Mouse (Mus musculus) adrenal gland, adult (tissue): ENCODE measurements around the gene Clasp2.
"Not testable (repeated sequence)": the region's sequence is repeated elsewhere in the genome, so short reads cannot be mapped to it uniquely, and the experiment has no call there.

Experiments used
- DNase-seq, 2 experiments: peaks; one replicate each; pipeline ENCODE4 v3.0.0; 2022 to 2023; ENCODE audit warnings: low spot score in 1 of 2; ENCODE audit not compliant: inconsistent age in 2 of 2

Gene Clasp2

DNA sequence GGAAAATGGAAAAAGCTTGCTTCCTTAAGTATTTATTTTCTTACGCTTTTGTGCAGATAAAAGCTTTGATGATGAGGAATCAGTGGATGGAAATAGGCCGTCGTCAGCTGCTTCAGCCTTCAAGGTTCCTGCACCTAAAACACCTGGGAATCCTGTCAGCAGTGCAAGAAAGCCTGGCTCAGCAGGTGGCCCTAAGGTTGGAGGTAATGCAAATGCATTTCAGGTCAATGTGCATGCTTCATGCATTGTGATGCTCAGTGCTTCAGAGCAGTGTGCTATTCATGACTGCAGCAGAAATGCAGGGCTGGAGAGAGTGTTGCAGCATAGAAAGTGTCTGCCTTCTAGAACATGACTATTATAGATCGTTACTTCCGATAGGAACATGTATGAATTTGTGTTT is 71.8 kb downstream of the Clasp2 start:
- DNase-seq: no peak

DNA sequence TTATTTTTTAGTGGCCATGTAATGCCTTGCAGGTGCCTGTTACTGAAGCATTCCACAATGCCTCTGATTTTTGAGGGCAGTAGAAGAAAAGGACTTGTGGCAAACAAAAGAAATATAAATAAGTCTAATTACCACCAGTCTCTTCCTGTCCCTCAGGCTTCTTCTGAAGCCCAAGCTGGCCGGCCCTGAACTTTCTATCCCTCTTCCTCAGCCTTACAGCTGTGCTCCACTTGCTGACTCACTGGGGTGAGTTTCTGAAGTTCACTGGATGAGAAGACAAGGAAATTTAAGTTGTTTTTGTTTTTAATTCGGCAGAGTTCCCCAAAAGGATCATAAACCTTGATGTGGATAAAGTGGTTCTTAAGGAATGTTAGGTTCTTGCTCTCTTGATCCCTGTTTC is 74.6 kb downstream of the Clasp2 start:
- peak; percentile 58 to 77 for DNase-seq

- DNase-seq: no peak
Measured at GRCm38 (mm10) chr9:113822150-113822549, 80.9 kb downstream of the Clasp2 start.

- no peak for DNase-seq
Measured at GRCm38 (mm10) chr9:113828719-113829118, 87.4 kb downstream of the Clasp2 start.

- DNase-seq: no peak
Measured at GRCm38 (mm10) chr9:113830219-113830618, 88.9 kb downstream of the Clasp2 start.

- no peak for DNase-seq
Measured at GRCm38 (mm10) chr9:113833481-113833880, 92.2 kb downstream of the Clasp2 start.

DNA sequence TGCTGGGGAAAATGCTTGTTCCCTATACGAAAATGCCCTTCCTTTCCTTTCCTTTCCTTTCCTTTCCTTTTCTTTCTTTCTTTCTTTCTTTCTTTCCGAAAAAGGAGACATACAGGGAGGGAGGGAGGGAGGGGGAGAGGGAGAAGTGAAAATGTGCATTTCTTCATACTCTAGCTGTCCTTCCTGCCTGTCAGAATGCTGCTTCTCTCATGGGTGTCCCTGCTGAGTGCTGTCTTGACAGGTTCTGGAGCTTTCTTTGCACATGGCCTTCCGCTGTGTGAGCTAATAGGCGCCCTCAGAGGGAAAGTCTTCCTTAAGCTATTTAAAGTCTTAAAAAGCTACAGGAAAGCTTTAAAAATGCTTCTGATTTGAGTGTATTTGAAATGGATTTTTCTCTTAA is 95.7 kb downstream of the Clasp2 start:
- DNase-seq: no peak

DNA sequence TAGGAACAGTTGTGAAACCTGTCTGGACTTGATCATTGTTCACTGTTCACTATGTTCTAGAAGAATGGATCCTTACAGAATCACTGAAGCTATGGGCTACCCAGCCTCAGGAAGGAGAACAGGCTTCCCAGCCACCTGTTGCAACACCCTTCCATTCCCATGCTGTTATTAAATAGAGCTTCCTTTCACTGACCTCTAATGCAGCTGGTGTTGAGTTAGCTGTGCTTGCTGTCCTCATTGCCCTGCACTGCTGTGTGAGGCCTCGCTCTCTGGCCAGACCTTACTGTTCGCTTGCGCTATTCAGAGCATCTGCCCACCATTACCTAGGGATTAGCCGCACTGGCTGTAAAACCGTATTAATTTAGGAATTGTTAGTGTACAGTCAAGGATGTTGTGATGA is 96.2 kb downstream of the Clasp2 start:
- no peak for DNase-seq

- DNase-seq: no peak
Measured at GRCm38 (mm10) chr9:113844029-113844428, 102.8 kb downstream of the Clasp2 start.

DNA sequence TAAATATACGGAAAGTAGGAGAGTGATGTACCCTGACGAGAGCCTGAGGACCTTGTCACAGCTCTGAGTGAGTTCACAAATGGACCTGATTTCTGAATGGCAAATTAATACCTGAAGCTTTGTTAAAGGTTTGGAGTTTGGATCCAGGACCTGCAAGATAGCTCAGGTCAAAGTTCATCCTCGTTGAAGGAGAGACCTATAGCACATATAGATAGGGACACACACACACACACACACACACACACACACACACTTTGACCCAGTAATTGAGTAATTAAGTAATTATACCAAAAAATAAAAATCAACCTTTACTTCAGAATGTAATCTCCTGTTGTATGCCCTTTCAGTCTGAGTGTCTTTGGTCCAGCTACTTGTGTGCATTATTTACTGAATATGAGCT is 114.2 kb downstream of the Clasp2 start:
- no peak for DNase-seq

DNA sequence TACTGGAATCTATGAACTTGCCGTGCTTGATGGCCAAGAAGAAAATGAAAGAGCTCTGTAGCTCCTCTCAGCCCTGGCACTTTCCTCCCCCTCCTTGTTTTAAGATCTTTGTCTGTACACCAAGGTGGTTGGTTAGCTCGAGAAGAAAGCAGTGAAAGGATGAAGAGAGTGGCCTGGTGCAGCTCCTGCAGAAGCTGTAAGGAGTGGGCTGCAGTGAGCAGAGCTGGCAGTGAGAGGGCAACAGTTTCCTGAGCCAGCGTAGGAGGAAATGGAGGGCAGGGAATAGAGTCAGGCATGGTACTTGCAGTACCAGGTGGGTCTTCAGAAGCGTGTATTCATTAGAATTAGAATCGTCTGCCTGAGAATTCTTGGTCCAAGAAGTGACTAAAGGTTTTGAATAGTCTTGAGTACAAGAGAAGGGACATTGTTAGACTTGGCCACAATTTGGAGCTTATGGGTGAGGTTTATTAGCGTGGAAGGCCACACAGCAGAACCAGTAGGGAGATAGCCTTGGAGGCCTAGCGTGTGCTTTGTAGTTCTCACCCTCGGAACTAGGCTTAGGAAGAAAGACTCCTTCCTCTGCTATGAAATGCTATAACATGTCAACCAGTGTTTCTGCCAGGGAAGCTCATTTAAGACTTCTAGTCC is 116.1 kb downstream of the Clasp2 start:
- DNase-seq: peak in 1 of 2 experiments; percentile 58

GRCm38 (mm10) chr9:113857929-113858440 is 116.7 kb downstream of the Clasp2 start:
- DNase-seq: peak in 1 of 2 experiments; percentile 53

DNA sequence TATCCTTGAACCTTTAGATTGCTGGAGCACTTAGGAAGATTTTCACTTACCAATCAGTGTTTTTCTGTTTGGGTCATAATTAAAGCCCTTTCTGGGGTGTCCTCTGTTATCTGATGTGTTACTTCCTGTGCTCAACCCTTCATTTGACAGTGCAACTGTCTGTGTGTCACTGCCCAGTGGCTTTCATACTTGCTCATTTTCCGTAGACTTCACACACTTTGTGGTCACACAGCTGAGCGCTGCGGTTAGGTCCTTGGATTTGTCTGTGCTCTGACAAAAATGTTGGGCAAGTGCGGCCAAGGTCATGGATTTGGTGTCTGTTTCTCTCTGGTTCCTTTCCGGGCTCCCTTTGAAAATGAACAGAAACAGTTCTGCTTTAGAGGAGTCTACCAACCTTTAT is 118.1 kb downstream of the Clasp2 start:
- DNase-seq: peak; percentile 84 to 94

DNA sequence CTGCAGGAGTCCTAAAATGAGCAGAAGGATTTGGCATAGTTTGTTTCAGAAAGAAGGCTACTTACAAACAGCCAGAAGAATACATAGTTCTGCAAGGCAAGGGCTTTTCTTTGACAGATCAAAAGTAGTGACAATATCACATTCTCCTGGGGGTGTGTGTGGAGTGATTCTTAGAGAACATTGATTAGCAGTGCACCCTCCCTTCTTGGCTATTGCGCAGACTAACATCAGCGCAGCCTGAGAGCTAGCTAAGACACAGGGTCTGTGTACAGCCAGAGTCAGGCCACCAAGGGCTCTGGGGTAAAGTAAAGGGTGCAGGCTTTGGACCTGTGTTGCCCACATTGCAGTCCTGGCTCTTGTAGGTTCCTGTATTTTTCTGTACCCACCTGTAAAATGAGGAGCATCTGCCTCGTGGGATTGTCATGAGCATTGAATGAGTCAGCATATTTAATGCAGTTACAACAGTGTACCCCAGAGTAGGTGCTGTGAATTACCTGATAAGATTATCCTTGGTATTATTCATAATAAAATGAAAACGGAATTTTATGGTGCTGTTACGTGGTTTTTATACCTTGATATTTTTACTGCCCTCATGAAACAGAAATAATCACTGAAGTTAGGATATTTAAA is 122.2 kb downstream of the Clasp2 start:
- DNase-seq: no peak

- no peak for DNase-seq
Measured at GRCm38 (mm10) chr9:113867951-113868350, 126.7 kb downstream of the Clasp2 start.

- DNase-seq: no peak
Measured at GRCm38 (mm10) chr9:113894903-113895302, 153.6 kb downstream of the Clasp2 start.

DNA sequence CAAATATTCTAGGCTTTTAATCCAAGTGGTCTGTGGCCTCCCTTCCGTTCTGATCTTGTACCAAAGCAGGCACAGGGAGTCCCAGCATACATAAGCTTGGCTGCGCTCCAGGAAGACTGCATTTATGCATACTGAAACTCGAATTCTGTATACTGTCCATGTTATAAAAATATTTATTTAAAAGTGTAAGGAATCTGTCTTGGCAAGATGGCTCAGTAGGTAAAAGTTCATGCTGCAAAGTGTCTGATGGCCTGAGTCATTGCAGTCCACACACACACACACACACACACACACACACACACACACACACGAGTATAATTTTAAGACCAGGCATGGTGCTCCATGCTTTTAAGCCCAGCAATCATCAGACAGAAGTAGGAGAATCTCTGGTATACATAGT is 161.9 kb downstream of the Clasp2 start:
- DNase-seq: peak in 1 of 2 experiments; percentile 27

GRCm38 (mm10) chr9:113904315-113904714 is 163.0 kb downstream of the Clasp2 start:
- DNase-seq: not testable (repeated sequence)

GRCm38 (mm10) chr9:113915789-113916188 is 174.5 kb downstream of the Clasp2 start:
- no peak for DNase-seq

- DNase-seq: no peak
Measured at GRCm38 (mm10) chr9:113922677-113923076, 181.4 kb downstream of the Clasp2 start.

DNA sequence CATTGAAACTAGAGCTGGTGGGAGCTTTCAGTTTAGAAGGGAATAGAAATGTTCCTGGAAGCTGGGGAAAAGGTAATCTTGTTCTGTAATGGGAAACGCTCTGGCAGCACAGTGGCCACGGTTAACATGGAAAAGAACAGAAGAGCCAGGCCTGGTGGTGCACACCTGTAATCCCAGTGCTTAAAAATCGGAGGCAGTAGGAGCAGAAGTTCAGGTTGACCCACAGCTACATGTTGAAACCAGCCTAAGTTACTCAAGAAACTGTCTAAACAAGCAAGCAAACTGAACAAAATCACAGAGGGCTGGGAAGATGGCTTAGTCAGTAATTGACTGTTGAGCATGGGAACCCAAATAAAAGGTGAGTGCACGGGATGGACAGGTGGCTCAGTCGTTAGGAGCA is 183.6 kb downstream of the Clasp2 start:
- DNase-seq: no peak

DNA sequence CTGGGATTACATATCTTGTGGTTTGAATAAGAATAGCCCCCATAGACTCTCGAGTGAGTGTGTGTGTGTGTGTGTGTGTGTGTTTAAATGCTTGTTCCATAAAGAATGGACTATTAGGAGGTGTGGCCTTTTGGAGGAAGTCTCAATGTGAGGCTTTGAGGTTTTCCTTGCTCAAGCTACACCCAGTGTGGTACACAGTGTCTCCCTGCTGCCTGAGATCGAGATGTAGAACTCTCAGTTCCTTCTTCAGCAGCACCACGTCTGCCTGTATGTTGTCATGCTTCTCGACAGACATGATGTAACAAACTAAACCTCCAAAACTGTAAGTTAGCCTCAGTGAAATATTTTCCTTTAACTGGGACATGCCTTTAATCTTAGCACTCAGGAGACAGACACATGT is 187.3 kb downstream of the Clasp2 start:
- DNase-seq: no peak

GRCm38 (mm10) chr9:113929676-113930075 is 188.4 kb downstream of the Clasp2 start:
- peak; percentile 20 to 58 for DNase-seq
